Mouse (Mus musculus): ENCODE results near the gene Olfr676.
"Not testable (repeated sequence)": the region's sequence is repeated elsewhere in the genome, so short reads cannot be mapped to it uniquely, and the experiment has no call there.

Gene Olfr676

GRCm38 (mm10) chr7:105032398-105032797, at the start of gene Olfr676:
Gene Olfr676 (plus strand): TSS chr7:105032698.
- DNase-seq (ENCODE audit: low spot score in 2 of 2), result no peak

- no peak for DNase-seq (ENCODE audit: low spot score in 2 of 2)
These were observed 30.6 kb upstream of the Olfr676 start, which contains the start of gene Olfr672 for GRCm38 (mm10) chr7:105001929-105002328. Gene Olfr672 (minus strand): TSS chr7:105002029.

- peak in 1 of 2 experiments; percentile 13 for DNase-seq (ENCODE audit: low spot score in 2 of 2)
These were observed 10.0 kb upstream of the Olfr676 start for GRCm38 (mm10) chr7:105022530-105022929.

- DNase-seq (ENCODE audit: low spot score in 2 of 2), result no peak
These were observed 4.1 kb upstream of the Olfr676 start, which contains the start of gene Olfr675 for GRCm38 (mm10) chr7:105028360-105028759. Gene Olfr675 (minus strand): TSS chr7:105028460.

- DNase-seq (ENCODE audit: low spot score in 2 of 2), result not testable (repeated sequence)
These were observed 1.3 kb downstream of the Olfr676 start for GRCm38 (mm10) chr7:105033836-105034235.

- DNase-seq (ENCODE audit: low spot score in 2 of 2), result no peak
These were observed 26.5 kb downstream of the Olfr676 start for GRCm38 (mm10) chr7:105058951-105059350.

- DNase-seq (ENCODE audit: low spot score in 2 of 2), result no peak
These were observed 31.7 kb downstream of the Olfr676 start, which contains the start of gene Olfr678 for GRCm38 (mm10) chr7:105064175-105064574. Gene Olfr678 (plus strand): TSS chr7:105064475.

GRCm38 (mm10) chr7:105080905-105081304, 48.4 kb downstream of the Olfr676 start, which contains the start of gene Olfr679:
Gene Olfr679 (plus strand): TSS chr7:105081205.
- no peak for DNase-seq (ENCODE audit: low spot score in 2 of 2)

All from right cerebral cortex, postnatal 10 days (tissue).